Mouse (Mus musculus): ENCODE measurements around the gene Fkbp9.

Fkbp9 gene

GRCm38 (mm10) chr6:56831697-56832406 lies at the start of gene Fkbp9:
Fkbp9 (plus strand) TSS chr6:56832059.
- DNase-seq = peak; percentile 46 to 71

GRCm38 (mm10) chr6:56783561-56784272 lies 48.1 kb upstream of the Fkbp9 start:
- DNase-seq = no peak

GRCm38 (mm10) chr6:56785068-56785467 lies 46.8 kb upstream of the Fkbp9 start:
- no peak for DNase-seq

GRCm38 (mm10) chr6:56787668-56788067 lies 44.2 kb upstream of the Fkbp9 start:
- no peak for DNase-seq

- DNase-seq = no peak
Measured at GRCm38 (mm10) chr6:56789336-56789735, 42.5 kb upstream of the Fkbp9 start.

GRCm38 (mm10) chr6:56794834-56795233 lies 37.0 kb upstream of the Fkbp9 start:
- no peak for DNase-seq

- no peak for DNase-seq
Measured at GRCm38 (mm10) chr6:56796232-56796631, 35.6 kb upstream of the Fkbp9 start.

- DNase-seq = peak; percentile 48 to 60
Measured at GRCm38 (mm10) chr6:56796668-56797141, 35.2 kb upstream of the Fkbp9 start.

GRCm38 (mm10) chr6:56797311-56798151 lies 34.3 kb upstream of the Fkbp9 start, which contains the start of gene Kbtbd2:
Kbtbd2 (minus strand) TSS chr6:56797813.
- peak; percentile 95 to 97 for DNase-seq

- DNase-seq = no peak
Measured at GRCm38 (mm10) chr6:56798152-56798465, 33.8 kb upstream of the Fkbp9 start.

- DNase-seq = no peak
Measured at GRCm38 (mm10) chr6:56805026-56805425, 26.8 kb upstream of the Fkbp9 start.

GRCm38 (mm10) chr6:56806195-56806594 lies 25.7 kb upstream of the Fkbp9 start:
- DNase-seq = no peak

GRCm38 (mm10) chr6:56808656-56809055 lies 23.2 kb upstream of the Fkbp9 start:
- DNase-seq = peak; percentile 63 to 74

- no peak for DNase-seq
Measured at GRCm38 (mm10) chr6:56813332-56813731, 18.5 kb upstream of the Fkbp9 start.

GRCm38 (mm10) chr6:56818436-56819123 lies 13.3 kb upstream of the Fkbp9 start:
- no peak for DNase-seq

GRCm38 (mm10) chr6:56819124-56819487 lies 12.8 kb upstream of the Fkbp9 start:
- DNase-seq = no peak

- DNase-seq = no peak
Measured at GRCm38 (mm10) chr6:56825657-56826056, 6.2 kb upstream of the Fkbp9 start.

- no peak for DNase-seq
Measured at GRCm38 (mm10) chr6:56832407-56832796, 543 bp downstream of the Fkbp9 start.

- DNase-seq = no peak
Measured at GRCm38 (mm10) chr6:56832830-56833229, 971 bp downstream of the Fkbp9 start.

GRCm38 (mm10) chr6:56834769-56835168 lies 2.9 kb downstream of the Fkbp9 start:
- no peak for DNase-seq

- peak in 1 of 2 experiments; percentile 15 for DNase-seq
Measured at GRCm38 (mm10) chr6:56835532-56835931, 3.7 kb downstream of the Fkbp9 start.

- no peak for DNase-seq
Measured at GRCm38 (mm10) chr6:56837166-56837565, 5.3 kb downstream of the Fkbp9 start.

- no peak for DNase-seq
Measured at GRCm38 (mm10) chr6:56837621-56838020, 5.8 kb downstream of the Fkbp9 start.
